Mouse (Mus musculus) brain, embryonic 14.5 days (tissue): ENCODE measurements at regions not wholly inside any gene's neighbourhood (a gene's known extent, or its start where the extent isn't known, plus 50 kb on each side); places are given as distances from the start of the nearest gene placed in this dataset.

ENCODE experiments used
- CTCF ChIP-seq: fragments of 200-500 bp; IDR thresholded peaks from 2 replicates; pipeline ENCODE4 v1.5.1; 2012; ENCODE audit warnings: inconsistent platforms, mild to moderate bottlenecking, moderate library complexity, borderline replicate concordance; ENCODE audit not compliant: insufficient read depth, insufficient read length; ENCODE audit errors: extremely low read depth
- POLR2A ChIP-seq: fragments of 200-500 bp; IDR thresholded peaks from 2 replicates; pipeline ENCODE4 v1.6.1; 2012; ENCODE audit warnings: mild to moderate bottlenecking, inconsistent platforms, borderline replicate concordance; ENCODE audit not compliant: poor library complexity, insufficient read depth, insufficient read length, severe bottlenecking; ENCODE audit errors: extremely low read depth

GRCm38 (mm10) chr16:8944412-8945102, 114.7 kb downstream of the 1810013L24Rik start:
- no peak for TF ChIP-seq CTCF
- no peak for TF ChIP-seq POLR2A
